Mouse (Mus musculus): Measurements from ENCODE around the gene Trim25.

DNA sequence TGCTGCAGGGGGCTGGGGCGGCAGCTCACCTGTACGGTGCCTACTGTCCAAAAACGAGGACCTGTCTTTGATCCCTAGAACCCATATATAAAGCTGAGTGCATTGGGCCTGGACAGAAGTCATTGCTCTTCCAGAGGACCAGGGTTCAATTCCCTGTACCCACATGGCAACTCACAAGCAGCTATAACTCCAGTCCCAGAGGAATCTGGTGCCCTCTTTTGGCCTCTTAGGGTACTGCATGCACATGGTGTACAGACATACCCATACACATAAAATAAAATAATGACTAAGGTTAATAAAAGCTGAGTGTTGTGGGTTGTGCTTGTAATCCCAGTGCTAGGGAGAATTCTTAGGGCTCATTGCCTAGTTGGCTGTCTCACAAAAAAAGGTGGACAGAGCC is 66.1 kb downstream of the Trim25 start:
- TF ChIP-seq POLR2A (IDR thresholded peaks at IDR 0.05; ENCODE audit: extremely low read depth, insufficient read depth, low read length) = no peak
- no peak for TF ChIP-seq CTCF (IDR thresholded peaks at IDR 0.05; ENCODE audit: extremely low read depth, insufficient read depth, low read length)
